Mouse (Mus musculus) bone marrow macrophage, adult 2 months (primary cell): ENCODE measurements around the gene Tmem104.

Experiments
- CTCF ChIP-seq: IDR thresholded peaks from 2 replicates; pipeline ENCODE4 v1.5.1; 2012; ENCODE audit warnings: low read depth, mild to moderate bottlenecking, low read length, moderate library complexity
- POLR2A ChIP-seq: IDR thresholded peaks from 2 replicates; pipeline ENCODE4 v1.6.1; 2012; ENCODE audit warnings: mild to moderate bottlenecking, low read depth, low read length, borderline replicate concordance

GRCm38 (mm10) chr11:115169430-115169829 lies 17.9 kb upstream of the Tmem104 start:
- TF ChIP-seq CTCF, result no peak
- no peak for TF ChIP-seq POLR2A
